11 mouse cellular contexts compared by ENCODE assay signal in the genomic region with DNA sequence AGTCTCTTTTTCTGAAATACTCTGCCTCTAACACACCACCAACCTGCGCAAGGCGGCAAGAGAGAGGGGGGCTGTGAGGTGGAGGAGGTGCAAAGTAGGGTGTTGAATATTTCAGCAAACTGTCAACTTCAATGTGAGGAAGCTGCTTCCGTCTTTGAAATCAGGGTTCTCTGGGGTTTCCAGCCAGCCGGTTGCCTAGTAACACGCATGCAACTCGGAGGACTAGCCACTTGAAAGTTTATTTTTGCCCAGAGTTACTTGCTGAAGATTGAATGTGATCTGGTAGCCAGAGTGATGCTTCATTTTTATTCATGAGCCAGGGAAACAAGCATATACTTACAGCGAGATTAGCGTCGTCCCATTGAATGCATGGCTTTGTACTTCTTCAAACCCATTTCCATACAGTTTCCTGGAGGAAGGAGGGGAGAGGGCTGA. TPM values are rescaled to one million over a fixed set of nuclear protein-coding genes. Genes with fewer than 3 reads are reported as not detected.
DNase-seq lines count a peak whose midpoint lies in the region; ATAC-seq and TF ChIP-seq lines count a peak whose summit lies in the region.
"Had no signal": no experiment of that assay in that cellular context is flagged by ENCODE, and none has a peak within 500 bp of the region (broad histone marks: within the 10 kb centered on the region; RNA-seq: fewer than 3 reads in every experiment).

No protein-coding gene starts in this region.

- ATAC-seq in forebrain, postnatal 0 days: peak; percentile 76
- ATAC-seq in liver, embryonic 12.5 days: no peak
- ATAC-seq in kidney, embryonic 14.5 days (ENCODE audit: low FRiP score, low TSS enrichment): no peak

- peak overlapping the region; percentile 66 for H3K27ac ChIP-seq in forebrain, postnatal 0 days (ENCODE audit: low read depth, low read length)
- H3K27ac ChIP-seq in liver, embryonic 12.5 days: no peak overlapping the region
- no peak overlapping the region for H3K27ac ChIP-seq in kidney, embryonic 14.5 days (ENCODE audit: low read depth, low read length)
- H3K27ac ChIP-seq: heart, embryonic 15.5 days had no signal

- 7% methylated on average over 9 of the region's 9 CpGs for whole genome bisulfite sequencing in forebrain, postnatal 0 days
- WGBS in liver, embryonic 12.5 days (ENCODE audit: insufficient replicate concordance): 20% methylated on average over 9 of the region's 9 CpGs
- WGBS in kidney, embryonic 14.5 days: 30% methylated on average over 9 of the region's 9 CpGs

- H3K4me1 ChIP-seq in forebrain, postnatal 0 days (ENCODE audit: insufficient read depth): peaks cover 27% of the 10 kb centered on the region
- no peaks in the 10 kb centered on the region for H3K4me1 ChIP-seq in liver, embryonic 12.5 days
- H3K4me1 ChIP-seq in kidney, embryonic 14.5 days (ENCODE audit: control insufficient read depth, insufficient read depth, low read length): no peaks in the 10 kb centered on the region

- H3K9ac ChIP-seq in forebrain, postnatal 0 days: no peak overlapping the region
- H3K9ac ChIP-seq in liver, embryonic 12.5 days: no peak overlapping the region
- H3K9ac ChIP-seq in kidney, embryonic 14.5 days (ENCODE audit: low read depth, low read length): no peak overlapping the region
- H3K9ac ChIP-seq: heart, embryonic 15.5 days had no signal

- no peaks in the 10 kb centered on the region for H3K36me3 ChIP-seq in forebrain, postnatal 0 days (ENCODE audit: insufficient read depth)
- no peaks in the 10 kb centered on the region for H3K36me3 ChIP-seq in liver, embryonic 12.5 days
- no peaks in the 10 kb centered on the region for H3K36me3 ChIP-seq in kidney, embryonic 14.5 days (ENCODE audit: control insufficient read depth, insufficient read depth, low read length)
- H3K36me3 ChIP-seq: heart, embryonic 15.5 days had no signal

- no peak overlapping the region; the same call in 1 of the 2 replicates for H3K4me2 ChIP-seq in forebrain, postnatal 0 days (ENCODE audit: low read depth)
- no peak overlapping the region for H3K4me2 ChIP-seq in liver, embryonic 12.5 days
- no peak overlapping the region for H3K4me2 ChIP-seq in kidney, embryonic 14.5 days (replicated peaks; ENCODE audit: low read depth, low read length)
- H3K4me2 ChIP-seq: heart, embryonic 15.5 days had no signal

- H3K27me3 ChIP-seq in forebrain, postnatal 0 days (ENCODE audit: insufficient read depth, low read length): no peaks in the 10 kb centered on the region; the same call in 1 of the 2 replicates
- H3K27me3 ChIP-seq in liver, embryonic 12.5 days (replicated peaks): 0 out of 2 replicates have a peak, but pooled peaks cover 3% of the 10 kb centered on the region
- no peaks in the 10 kb centered on the region for H3K27me3 ChIP-seq in kidney, embryonic 14.5 days (ENCODE audit: control insufficient read depth, insufficient read depth, low read length)

- TF ChIP-seq CTCF in forebrain, postnatal 0 days (IDR thresholded peaks at IDR 0.05; ENCODE audit: low read depth): no peak

- no peak overlapping the region for H3K4me3 ChIP-seq in forebrain, postnatal 0 days (ENCODE audit: low read depth, low read length)
- H3K4me3 ChIP-seq in liver, embryonic 12.5 days: no peak overlapping the region
- H3K4me3 ChIP-seq in kidney, embryonic 14.5 days (ENCODE audit: low read length): no peak overlapping the region
- H3K4me3 ChIP-seq: heart, embryonic 15.5 days had no signal

- peak; percentile 5 for DNase-seq in lung, postnatal 36 days
- DNase-seq in lung, postnatal 4 days: no peak
- DNase-seq in forebrain, postnatal 0 days: peak; percentile 78
- peak; percentile 44 for DNase-seq in mesoderm, embryonic 11.5 days (ENCODE audit: low read depth, low spot score)
- DNase-seq in right cerebral cortex, postnatal 25 days: peak; percentile 51
- no peak for DNase-seq in lung, adult 18-20 months
- DNase-seq: cerebellum, postnatal 14 days had no signal

- no peaks in the 10 kb centered on the region for H3K9me3 ChIP-seq in forebrain, postnatal 0 days (ENCODE audit: low read length)
- no peaks in the 10 kb centered on the region for H3K9me3 ChIP-seq in liver, embryonic 12.5 days (replicated peaks)
- H3K9me3 ChIP-seq in kidney, embryonic 14.5 days (ENCODE audit: control insufficient read depth, low read length): no peaks in the 10 kb centered on the region
- H3K9me3 ChIP-seq: heart, embryonic 15.5 days had no signal

RNA-seq across cellular contexts. Expression of gene Lhcgr, which starts 33.8 kb away (rescaled TPM):
- 0.62 and 0.95 TPM in 2 replicates for total RNA-seq in forebrain, postnatal 0 days (2014; rRNA removed)
- 1.2 and 2.0 TPM in 2 replicates for polyA plus RNA-seq in forebrain, postnatal 0 days (2015; fragmentation: Nextera tagmentation; extraction: Ambion mirVana)
- polyA plus RNA-seq in liver, embryonic 12.5 days (2016; fragmentation: Nextera tagmentation; extraction: Ambion mirVana): not detected in 2 replicates
- 1.1 and 1.3 TPM in 2 replicates for polyA plus RNA-seq in kidney, embryonic 14.5 days (2014; fragmentation: Nextera tagmentation; extraction: Ambion mirVana)
- total RNA-seq: liver, adult 2 months had no signal
- polyA plus RNA-seq: heart, embryonic 15.5 days; liver, adult 2 months had no signal

Comparison
In these comparisons a context has a peak if more than half of its experiments do, and no peak if none do; other contexts are left out.
1. DNase-seq: peak in lung, postnatal 36 days (single experiment), forebrain, postnatal 0 days (single experiment), mesoderm, embryonic 11.5 days (single experiment) and right cerebral cortex, postnatal 25 days (single experiment); none in lung, postnatal 4 days (0 of 2) and lung, adult 18-20 months (0 of 2).